Mouse (Mus musculus) liver, embryonic 11.5 days (tissue): ENCODE results near the gene Zzz3. TPM values are rescaled to one million over a fixed set of nuclear protein-coding genes. Genes with fewer than 3 reads are reported as not detected.

Experiments used
- ATAC-seq: fragments of 200-750 bp; cut with Nextera tagmentation; replicated peaks from 2 replicates; pipeline ENCODE4 v1.8.0; 2017; ENCODE audit warnings: moderate number of reproducible peaks, mild to moderate bottlenecking, moderate TSS enrichment, moderate library complexity; ENCODE audit not compliant: low FRiP score
- DNase-seq: peaks from one replicate; pipeline ENCODE4 v3.0.0-alpha.2; 2017; ENCODE audit warnings: low spot score
- H3K27ac ChIP-seq: fragments of 300-500 bp; sonication (generic); 2 replicates; pipeline ENCODE4 v1.5.1; 2014; ENCODE audit warnings: mild to moderate bottlenecking, low read depth, low read length, control low read depth
- H3K27me3 ChIP-seq: fragments of 300-500 bp; sonication (generic); replicated peaks from 2 replicates; pipeline ENCODE4 v1.6.1; 2014; ENCODE audit warnings: low read length, mixed read lengths; ENCODE audit not compliant: control insufficient read depth, insufficient read depth
- H3K36me3 ChIP-seq: fragments of 300-500 bp; sonication (generic); 2 replicates; pipeline ENCODE4 v1.6.1; 2014; ENCODE audit warnings: mild to moderate bottlenecking, low read length, moderate library complexity, mixed read lengths; ENCODE audit not compliant: control insufficient read depth, insufficient read depth
- H3K4me1 ChIP-seq: fragments of 300-500 bp; sonication (generic); replicated peaks from 2 replicates; pipeline ENCODE4 v1.6.1; 2014; ENCODE audit warnings: low read length, mixed read lengths; ENCODE audit not compliant: control insufficient read depth, insufficient read depth
- H3K4me2 ChIP-seq: fragments of 300-500 bp; sonication (generic); 2 replicates; pipeline ENCODE4 v1.6.1; 2014; ENCODE audit warnings: mild to moderate bottlenecking, control low read depth, moderate library complexity
- H3K4me3 ChIP-seq: fragments of 300-500 bp; sonication (generic); 2 replicates; pipeline ENCODE4 v1.5.1; 2014; ENCODE audit warnings: low read depth, low read length, control low read depth
- H3K9ac ChIP-seq: fragments of 300-500 bp; sonication (generic); 2 replicates; pipeline ENCODE4 v1.6.1; 2014; ENCODE audit warnings: low read depth, low read length, control low read depth
- H3K9me3 ChIP-seq: fragments of 300-500 bp; sonication (generic); 2 replicates; pipeline ENCODE4 v1.6.1; 2016; ENCODE audit warnings: low read length, inconsistent platforms, mixed read lengths; ENCODE audit not compliant: control insufficient read depth
- WGBS: fragments of 180-500 bp; shearing (Covaris S2); extraction: QIAGEN DNeasy Blood & Tissue Kit; methylation state at CpG from one replicate; pipeline ENCODE4 v1.1.7; 2014; 5-methylcytosine and 5-hydroxymethylcytosine counted together
- polyA plus RNA-seq: library from polyadenylated mRNA; unstranded; fragments of >200 nt; fragmentation: Nextera tagmentation; extraction: Ambion mirVana; gene quantifications from 2 replicates; pipeline ENCODE4 v1.2.1, GENCODE M21; 2014

Zzz3 gene
- polyA plus RNA-seq, 1 experiment from 2014 or later: 45.7 TPM

GRCm38 (mm10) chr3:152396278-152396987 lies 1.2 kb downstream of the Zzz3 start:
- peak; percentile 96 for DNase-seq
- peak overlapping the region; percentile 91 for H3K4me3 ChIP-seq
- ATAC-seq: peak; percentile 83
- H3K36me3 ChIP-seq: peaks cover 10% of the 10 kb centered on the region
- peak overlapping the region; percentile 91 for H3K4me2 ChIP-seq
- peak overlapping the region; percentile 99 for H3K27ac ChIP-seq
- no peaks in the 10 kb centered on the region for H3K27me3 ChIP-seq
- under 1% methylated on average over 83 of the region's 102 CpGs for WGBS
- H3K4me1 ChIP-seq: peaks cover 25% of the 10 kb centered on the region
- H3K9ac ChIP-seq: peak overlapping the region; percentile 93
- no peaks in the 10 kb centered on the region for H3K9me3 ChIP-seq

- ATAC-seq: no peak
- Histone ChIP-seq H3K4me1 (peaks cover 30% of the 10 kb centered on the region), H3K36me3 (peaks cover 8% of the 10 kb centered on the region; the same call in 1 of the 2 replicates), H3K9me3 (no peaks in the 10 kb centered on the region), H3K27ac (peak overlapping the region; percentile 99), H3K4me2 (peak overlapping the region; percentile 91), H3K4me3 (peak overlapping the region; percentile 91), H3K27me3 (no peaks in the 10 kb centered on the region), H3K9ac (peak overlapping the region; percentile 93)
- no peak for DNase-seq
- WGBS: under 1% methylated on average over 10 of the region's 10 CpGs
Observed at GRCm38 (mm10) chr3:152396988-152397314, 1.7 kb downstream of the Zzz3 start.

DNA sequence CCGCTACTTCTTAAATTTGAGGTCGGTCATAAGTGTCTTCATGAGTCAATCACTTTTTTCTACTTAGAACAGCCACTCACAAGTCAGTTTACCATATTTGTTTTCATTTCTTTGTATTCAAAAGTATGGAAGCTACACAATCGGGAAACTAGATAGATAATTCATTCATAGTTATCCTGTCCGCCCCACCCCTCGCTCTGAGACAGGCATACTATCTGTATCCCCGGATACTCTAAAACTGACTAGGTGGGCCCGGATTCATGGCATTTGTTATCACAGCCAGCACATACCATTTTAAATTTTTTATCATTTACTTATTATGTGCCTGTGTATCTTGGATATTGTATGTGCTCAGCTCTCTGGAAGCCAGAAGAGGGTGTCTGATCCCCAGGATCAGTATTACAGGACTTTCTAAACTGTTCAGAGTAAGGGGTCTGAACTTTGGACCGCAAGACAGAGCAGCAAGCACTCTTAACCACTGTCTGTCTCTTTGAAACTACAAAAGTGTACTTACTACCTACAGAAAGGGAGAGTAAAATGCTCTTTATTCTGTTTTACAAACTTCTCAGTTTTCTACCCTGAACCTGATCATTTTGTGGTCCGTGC lies 2.2 kb downstream of the Zzz3 start:
- ATAC-seq (peak; percentile 38), DNase-seq (no peak)
- H3K9ac ChIP-seq: peak overlapping the region; percentile 93
- 37% methylated on average over 9 of the region's 9 CpGs for WGBS
- H3K4me1 ChIP-seq: peaks cover 32% of the 10 kb centered on the region
- peaks cover 8% of the 10 kb centered on the region; the same call in 1 of the 2 replicates for H3K36me3 ChIP-seq
- no peaks in the 10 kb centered on the region for H3K9me3 ChIP-seq
- peak overlapping the region; percentile 91 for H3K4me3 ChIP-seq
- H3K27me3 ChIP-seq: no peaks in the 10 kb centered on the region
- H3K27ac ChIP-seq: peak overlapping the region; percentile 99
- peak overlapping the region; percentile 91 for H3K4me2 ChIP-seq

DNA sequence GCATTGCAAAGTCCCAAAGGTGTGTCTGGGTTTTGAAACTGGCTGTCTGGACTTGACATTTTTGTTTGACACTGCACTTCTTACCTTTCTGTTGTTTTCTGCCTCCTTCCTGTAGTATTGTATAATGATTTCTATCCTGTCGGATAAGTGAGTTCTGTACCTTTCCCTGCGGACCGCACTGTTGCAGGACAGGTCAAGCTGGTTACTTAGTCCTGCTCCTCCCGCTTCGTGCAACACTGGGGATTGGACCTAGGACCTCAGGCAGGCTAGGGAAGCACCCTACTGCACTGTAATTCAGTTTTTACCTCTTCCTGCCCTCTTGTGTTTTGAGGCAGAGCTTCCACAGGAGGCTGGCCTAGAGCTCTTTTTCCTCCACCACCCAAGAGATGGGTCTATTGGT lies 5.2 kb downstream of the Zzz3 start:
- Histone ChIP-seq H3K4me2 (no peak overlapping the region), H3K36me3 (peaks cover 4% of the 10 kb centered on the region; the same call in 1 of the 2 replicates), H3K4me3 (no peak overlapping the region), H3K9me3 (no peaks in the 10 kb centered on the region), H3K27ac (no peak overlapping the region), H3K9ac (no peak overlapping the region), H3K27me3 (no peaks in the 10 kb centered on the region), H3K4me1 (peaks cover 45% of the 10 kb centered on the region)
- ATAC-seq (no peak), DNase-seq (no peak)
- 90% methylated on average over 5 of the region's 5 CpGs for WGBS

- H3K4me2 ChIP-seq: no peak overlapping the region
- H3K4me1 ChIP-seq: peaks cover 49% of the 10 kb centered on the region
- no peaks in the 10 kb centered on the region for H3K9me3 ChIP-seq
- H3K27me3 ChIP-seq: no peaks in the 10 kb centered on the region
- H3K9ac ChIP-seq: no peak overlapping the region
- no peak overlapping the region for H3K4me3 ChIP-seq
- ATAC-seq (no peak), DNase-seq (no peak)
- no peak overlapping the region for H3K27ac ChIP-seq
- H3K36me3 ChIP-seq: peaks cover 4% of the 10 kb centered on the region; the same call in 1 of the 2 replicates
- WGBS: 85% methylated on average over 3 of the region's 3 CpGs
Observed at GRCm38 (mm10) chr3:152400875-152401274, 5.6 kb downstream of the Zzz3 start.

DNA sequence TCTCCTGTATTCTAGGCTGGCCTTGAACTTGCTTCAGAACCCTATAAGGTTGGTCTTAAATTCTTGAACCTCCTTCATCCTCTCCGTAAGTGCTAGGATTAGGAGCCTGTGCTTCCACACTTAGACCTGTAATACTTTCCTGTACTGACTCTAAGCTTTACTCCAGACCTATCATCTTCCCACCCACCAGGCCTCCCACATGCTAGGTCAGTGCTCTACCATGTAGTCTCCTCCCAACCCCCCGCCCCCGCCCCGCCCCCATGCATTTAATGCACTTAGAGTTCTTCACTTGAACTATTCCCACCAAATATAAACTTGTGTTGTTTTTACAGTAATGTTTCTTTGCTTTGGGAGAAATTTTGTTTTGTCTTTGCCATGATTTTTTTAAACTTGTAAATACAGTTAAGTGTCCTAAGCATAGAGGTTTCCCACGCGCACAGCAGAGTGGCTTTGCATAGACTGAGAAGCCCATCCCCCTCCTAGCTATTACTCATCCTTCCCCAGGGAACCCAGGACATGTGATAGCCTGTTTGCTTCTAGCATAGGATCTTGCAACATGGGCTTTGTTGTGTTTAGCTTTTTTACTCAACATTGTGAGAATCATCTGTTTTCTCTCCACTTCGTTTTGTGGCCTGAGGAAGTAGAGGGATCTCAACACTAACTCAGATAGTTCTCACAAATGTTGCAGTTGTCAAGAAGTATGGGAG lies 6.8 kb downstream of the Zzz3 start:
- DNase-seq: no peak
- H3K4me2 ChIP-seq: no peak overlapping the region
- H3K27me3 ChIP-seq: no peaks in the 10 kb centered on the region
- no peak overlapping the region for H3K9ac ChIP-seq
- ATAC-seq: 0 out of 2 replicates have a peak, but pooled peaks have one; percentile 13
- WGBS: 74% methylated on average over 7 of the region's 7 CpGs
- H3K4me1 ChIP-seq: peaks cover 61% of the 10 kb centered on the region
- H3K4me3 ChIP-seq: no peak overlapping the region
- H3K36me3 ChIP-seq: peaks cover 4% of the 10 kb centered on the region; the same call in 1 of the 2 replicates
- H3K9me3 ChIP-seq: no peaks in the 10 kb centered on the region
- no peak overlapping the region for H3K27ac ChIP-seq

DNA sequence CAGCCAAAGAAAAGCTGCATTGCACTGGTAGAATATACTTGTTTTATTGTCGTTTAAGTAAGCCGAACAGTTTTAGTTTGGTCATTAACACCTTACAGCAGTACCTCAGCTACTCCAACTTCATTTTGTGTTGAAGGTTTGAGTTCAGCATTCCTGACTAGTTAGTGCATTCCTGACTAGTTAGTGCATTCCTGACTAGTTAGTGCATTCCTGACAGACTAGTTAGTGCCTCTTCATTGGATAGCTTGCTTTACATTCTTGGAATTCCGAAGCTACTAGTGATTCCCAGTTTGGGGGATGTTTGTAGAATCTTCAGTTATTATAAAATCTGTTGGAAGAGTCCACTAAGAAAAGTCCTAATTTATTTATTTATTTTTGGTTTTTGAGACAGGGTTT lies 7.4 kb downstream of the Zzz3 start:
- WGBS: 91% methylated on average over 3 of the region's 3 CpGs

DNA sequence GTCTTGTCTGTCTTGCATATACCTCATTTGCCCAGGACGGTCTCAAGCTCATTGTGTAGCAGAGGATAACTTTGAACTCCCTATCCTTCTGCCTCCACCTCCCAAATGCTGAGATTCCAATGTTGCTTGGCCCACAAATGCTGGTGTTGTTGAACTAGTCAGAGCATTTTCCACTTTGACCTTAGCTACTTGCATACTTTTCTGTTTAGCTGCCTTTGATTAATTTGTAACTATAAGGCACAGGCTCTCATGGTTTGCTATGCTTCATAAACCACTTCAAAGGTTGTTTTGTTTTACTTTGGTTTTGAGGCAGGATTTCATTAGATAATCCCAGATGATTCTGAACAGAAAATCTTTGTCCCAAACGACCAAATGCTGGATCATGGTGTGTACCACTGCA lies 8.6 kb downstream of the Zzz3 start:
- peaks cover 54% of the 10 kb centered on the region for H3K4me1 ChIP-seq
- H3K27me3 ChIP-seq: no peaks in the 10 kb centered on the region
- no peaks in the 10 kb centered on the region for H3K9me3 ChIP-seq
- ATAC-seq: no peak
- H3K4me3 ChIP-seq: no peak overlapping the region
- WGBS: 70% methylated on average over 2 of the region's 2 CpGs
- H3K36me3 ChIP-seq: peaks cover 4% of the 10 kb centered on the region; the same call in 1 of the 2 replicates
- no peak overlapping the region for H3K4me2 ChIP-seq
- DNase-seq: no peak
- H3K9ac ChIP-seq: no peak overlapping the region
- H3K27ac ChIP-seq: no peak overlapping the region

More for the DNA sequence above, 7.4 kb downstream of the Zzz3 start:
- Histone ChIP-seq H3K4me1 (peaks cover 61% of the 10 kb centered on the region), H3K4me3 (no peak overlapping the region), H3K9ac (no peak overlapping the region), H3K9me3 (no peaks in the 10 kb centered on the region), H3K36me3 (peaks cover 4% of the 10 kb centered on the region; the same call in 1 of the 2 replicates), H3K27ac (no peak overlapping the region), H3K27me3 (no peaks in the 10 kb centered on the region), H3K4me2 (no peak overlapping the region)
- ATAC-seq: no peak
- no peak for DNase-seq
